Mouse (Mus musculus): ENCODE results near the gene Ubiad1. TPM values are rescaled to one million over a fixed set of nuclear protein-coding genes. Genes with fewer than 3 reads are reported as not detected.

Ubiad1 gene
- polyA plus RNA-seq (2016; fragmentation: Nextera tagmentation; extraction: Ambion mirVana): 21.1 and 21.8 TPM in 2 replicates

- Histone ChIP-seq H3K4me1 (replicated peaks) (peaks cover 19% of the 10 kb centered on the region), H3K4me2 (peak within 1 kb of the TSS; percentile 92), H3K9me3 (no peaks in the 10 kb centered on the region), H3K27me3 (no peaks in the 10 kb centered on the region), H3K4me3 (replicated peaks) (peak within 1 kb of the TSS; percentile 81), H3K36me3 (no peaks in the 10 kb centered on the region; the same call in 1 of the 2 replicates), H3K27ac (peak within 1 kb of the TSS; percentile 82), H3K9ac (replicated peaks) (peak within 1 kb of the TSS; percentile 81)
- WGBS: under 1% methylated on average over 46 of the region's 46 CpGs
- ATAC-seq (ENCODE audit: insufficient number of reproducible peaks, insufficient read depth, low FRiP score, low TSS enrichment, low read depth): no peak
These were observed at the start of gene Ubiad1 for GRCm38 (mm10) chr4:148444250-148444967. Gene Ubiad1, minus strand, starts transcription at chr4:148444771.

GRCm38 (mm10) chr4:148491448-148491847 is 46.9 kb upstream of the Ubiad1 start:
- no peak overlapping the region for H3K4me2 ChIP-seq
- no peak overlapping the region for H3K27ac ChIP-seq
- ATAC-seq (ENCODE audit: insufficient number of reproducible peaks, insufficient read depth, low FRiP score, low TSS enrichment, low read depth): no peak
- H3K9ac ChIP-seq (replicated peaks): no peak overlapping the region
- no peaks in the 10 kb centered on the region for H3K9me3 ChIP-seq
- H3K27me3 ChIP-seq: no peaks in the 10 kb centered on the region
- H3K4me1 ChIP-seq (replicated peaks): no peaks in the 10 kb centered on the region; the same call in 1 of the 2 replicates
- 91% methylated on average over 7 of the region's 7 CpGs for WGBS
- H3K4me3 ChIP-seq (replicated peaks): no peak overlapping the region
- H3K36me3 ChIP-seq: peaks cover 94% of the 10 kb centered on the region

GRCm38 (mm10) chr4:148490502-148490901 is 45.9 kb upstream of the Ubiad1 start:
- WGBS: 83% methylated on average over 6 of the region's 6 CpGs
- no peak overlapping the region for H3K4me3 ChIP-seq (replicated peaks)
- H3K27ac ChIP-seq: no peak overlapping the region
- H3K4me2 ChIP-seq: no peak overlapping the region
- peaks cover 7% of the 10 kb centered on the region; the same call in 1 of the 2 replicates for H3K4me1 ChIP-seq (replicated peaks)
- no peaks in the 10 kb centered on the region for H3K9me3 ChIP-seq
- H3K36me3 ChIP-seq: peaks cover 94% of the 10 kb centered on the region
- no peaks in the 10 kb centered on the region for H3K27me3 ChIP-seq
- ATAC-seq (ENCODE audit: insufficient number of reproducible peaks, insufficient read depth, low FRiP score, low TSS enrichment, low read depth): no peak
- H3K9ac ChIP-seq (replicated peaks): no peak overlapping the region

GRCm38 (mm10) chr4:148487841-148488240 is 43.3 kb upstream of the Ubiad1 start:
- WGBS: 60% methylated on average over 2 of the region's 2 CpGs
- no peak overlapping the region for H3K27ac ChIP-seq
- H3K4me1 ChIP-seq (replicated peaks): peaks cover 9% of the 10 kb centered on the region; the same call in 1 of the 2 replicates

GRCm38 (mm10) chr4:148484511-148484910 is 39.9 kb upstream of the Ubiad1 start:
- Histone ChIP-seq H3K27ac (no peak overlapping the region), H3K9ac (replicated peaks) (no peak overlapping the region), H3K4me3 (replicated peaks) (no peak overlapping the region), H3K4me2 (no peak overlapping the region), H3K36me3 (peaks cover 96% of the 10 kb centered on the region), H3K4me1 (replicated peaks) (peaks cover 9% of the 10 kb centered on the region; the same call in 1 of the 2 replicates), H3K9me3 (no peaks in the 10 kb centered on the region), H3K27me3 (no peaks in the 10 kb centered on the region)
- no peak for ATAC-seq (ENCODE audit: insufficient number of reproducible peaks, insufficient read depth, low FRiP score, low TSS enrichment, low read depth)
- WGBS: 95% methylated on average over 12 of the region's 12 CpGs

More at GRCm38 (mm10) chr4:148487841-148488240, 43.3 kb upstream of the Ubiad1 start:
- no peak overlapping the region for H3K9ac ChIP-seq (replicated peaks)
- H3K9me3 ChIP-seq: no peaks in the 10 kb centered on the region
- H3K27me3 ChIP-seq: no peaks in the 10 kb centered on the region
- no peak for ATAC-seq (ENCODE audit: insufficient number of reproducible peaks, insufficient read depth, low FRiP score, low TSS enrichment, low read depth)
- H3K4me3 ChIP-seq (replicated peaks): no peak overlapping the region
- no peak overlapping the region for H3K4me2 ChIP-seq
- peaks cover 96% of the 10 kb centered on the region for H3K36me3 ChIP-seq

- 80% methylated on average over 2 of the region's 2 CpGs for WGBS
- Histone ChIP-seq H3K27ac (no peak overlapping the region), H3K4me3 (replicated peaks) (no peak overlapping the region), H3K9ac (replicated peaks) (no peak overlapping the region), H3K27me3 (no peaks in the 10 kb centered on the region), H3K9me3 (no peaks in the 10 kb centered on the region), H3K36me3 (peaks cover 96% of the 10 kb centered on the region), H3K4me1 (replicated peaks) (peaks cover 9% of the 10 kb centered on the region; the same call in 1 of the 2 replicates), H3K4me2 (no peak overlapping the region)
- ATAC-seq (ENCODE audit: insufficient number of reproducible peaks, insufficient read depth, low FRiP score, low TSS enrichment, low read depth): no peak
These were observed 37.1 kb upstream of the Ubiad1 start for GRCm38 (mm10) chr4:148481557-148482168.

- H3K27ac ChIP-seq: no peak overlapping the region
- H3K36me3 ChIP-seq: peaks cover 96% of the 10 kb centered on the region
- H3K4me1 ChIP-seq (replicated peaks): no peaks in the 10 kb centered on the region
- WGBS: 96% methylated on average over 2 of the region's 2 CpGs
- H3K4me2 ChIP-seq: no peak overlapping the region
- H3K27me3 ChIP-seq: no peaks in the 10 kb centered on the region
- H3K4me3 ChIP-seq (replicated peaks): no peak overlapping the region
- no peak for ATAC-seq (ENCODE audit: insufficient number of reproducible peaks, insufficient read depth, low FRiP score, low TSS enrichment, low read depth)
- H3K9me3 ChIP-seq: no peaks in the 10 kb centered on the region
- no peak overlapping the region for H3K9ac ChIP-seq (replicated peaks)
These were observed 35.7 kb upstream of the Ubiad1 start for GRCm38 (mm10) chr4:148480245-148480644.

GRCm38 (mm10) chr4:148473496-148473895 is 28.9 kb upstream of the Ubiad1 start:
- Histone ChIP-seq H3K4me1 (replicated peaks) (peaks cover 18% of the 10 kb centered on the region), H3K4me3 (replicated peaks) (no peak overlapping the region), H3K4me2 (no peak overlapping the region), H3K9me3 (no peaks in the 10 kb centered on the region), H3K27ac (no peak overlapping the region), H3K36me3 (peaks cover 93% of the 10 kb centered on the region), H3K9ac (replicated peaks) (no peak overlapping the region), H3K27me3 (no peaks in the 10 kb centered on the region)
- 69% methylated on average over 5 of the region's 5 CpGs for WGBS
- no peak for ATAC-seq (ENCODE audit: insufficient number of reproducible peaks, insufficient read depth, low FRiP score, low TSS enrichment, low read depth)

- 90% methylated on average over 8 of the region's 8 CpGs for WGBS
- Histone ChIP-seq H3K9me3 (no peaks in the 10 kb centered on the region), H3K4me1 (replicated peaks) (peaks cover 18% of the 10 kb centered on the region), H3K9ac (replicated peaks) (no peak overlapping the region), H3K27ac (peak overlapping the region; percentile 85; the same call in 1 of the 2 replicates), H3K27me3 (no peaks in the 10 kb centered on the region), H3K36me3 (peaks cover 95% of the 10 kb centered on the region), H3K4me2 (no peak overlapping the region), H3K4me3 (replicated peaks) (no peak overlapping the region)
- no peak for ATAC-seq (ENCODE audit: insufficient number of reproducible peaks, insufficient read depth, low FRiP score, low TSS enrichment, low read depth)
These were observed 28.0 kb upstream of the Ubiad1 start for GRCm38 (mm10) chr4:148472436-148473174.

GRCm38 (mm10) chr4:148471363-148471806 is 26.8 kb upstream of the Ubiad1 start:
- H3K9ac ChIP-seq (replicated peaks): 0 out of 2 replicates have a peak overlapping the region, but pooled peaks have one; percentile 31
- ATAC-seq (ENCODE audit: insufficient number of reproducible peaks, insufficient read depth, low FRiP score, low TSS enrichment, low read depth): peak; percentile 82; the same call in 1 of the 2 replicates

More at GRCm38 (mm10) chr4:148471363-148471806, 26.8 kb upstream of the Ubiad1 start:
- H3K36me3 ChIP-seq: peaks cover 96% of the 10 kb centered on the region
- H3K4me3 ChIP-seq (replicated peaks): no peak overlapping the region
- WGBS: 22% methylated on average over 10 of the region's 10 CpGs
- peak overlapping the region; percentile 85 for H3K27ac ChIP-seq
- H3K27me3 ChIP-seq: no peaks in the 10 kb centered on the region
- no peaks in the 10 kb centered on the region for H3K9me3 ChIP-seq
- H3K4me1 ChIP-seq (replicated peaks): peaks cover 18% of the 10 kb centered on the region
- H3K4me2 ChIP-seq: no peak overlapping the region

Data from limb, embryonic 12.5 days (tissue).